ENCODE assay signal across 24 mouse cellular contexts in the genomic region with DNA sequence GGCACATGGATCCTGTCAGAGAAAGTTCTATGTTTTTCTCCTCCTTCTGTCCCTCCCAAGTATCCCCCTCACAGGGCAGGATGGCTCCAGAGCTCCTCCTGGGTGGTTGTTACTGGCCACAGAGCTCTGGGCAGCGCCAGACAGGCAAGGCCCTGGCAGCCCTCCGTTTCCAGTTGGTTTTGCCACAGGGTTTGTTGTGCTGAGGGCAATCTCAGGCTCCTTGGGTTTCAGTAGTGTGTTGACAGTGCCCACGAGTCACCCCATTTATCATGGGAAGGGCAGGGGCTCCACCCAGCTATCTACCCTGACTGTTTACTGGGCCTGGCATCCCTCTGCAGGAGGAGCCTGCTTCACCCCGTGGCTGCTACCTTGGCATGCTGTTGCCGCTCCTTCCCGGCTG.
A peak's percentile ranks its signal among the peaks of the same experiment; 100 is the strongest.
DNase-seq lines count a peak whose midpoint lies in the region; ATAC-seq lines count a peak whose summit lies in the region.
"Had no signal": no experiment of that assay in that cellular context is flagged by ENCODE, and none has a peak within 500 bp of the region (broad histone marks: within the 10 kb centered on the region; RNA-seq: fewer than 3 reads in every experiment).

No protein-coding gene starts in this region.

- 80% methylated on average over 6 of the region's 6 CpGs for WGBS in hindbrain, embryonic 10.5 days
- WGBS in hindbrain, embryonic 11.5 days = 84% methylated on average over 6 of the region's 6 CpGs
- WGBS in midbrain, embryonic 10.5 days = 80% methylated on average over 6 of the region's 6 CpGs
- WGBS in midbrain, embryonic 15.5 days = 90% methylated on average over 6 of the region's 6 CpGs
- WGBS in embryonic facial prominence, embryonic 10.5 days = 82% methylated on average over 6 of the region's 6 CpGs
- 84% methylated on average over 6 of the region's 6 CpGs for WGBS in limb, embryonic 10.5 days

- ATAC-seq in hindbrain, embryonic 11.5 days (ENCODE audit: low FRiP score) = no peak
- no peak for ATAC-seq in midbrain, embryonic 15.5 days (replicated peaks)
- no peak for ATAC-seq in frontal cortex, adult (ENCODE audit: low TSS enrichment)
- ATAC-seq: activated CD4-positive, CD25-positive, alpha-beta regulatory T cell, adult 4 months; forebrain, embryonic 14.5 days; forebrain, embryonic 16.5 days; Patski had no signal

- H3K27ac ChIP-seq in hindbrain, embryonic 10.5 days = 0 out of 2 replicates have a peak overlapping the region, but pooled peaks have one; percentile 4
- no peak overlapping the region for H3K27ac ChIP-seq in hindbrain, embryonic 11.5 days (ENCODE audit: low read depth, low read length)
- peak overlapping the region; percentile 42; the same call in 1 of the 2 replicates for H3K27ac ChIP-seq in midbrain, embryonic 10.5 days (replicated peaks)
- H3K27ac ChIP-seq in midbrain, embryonic 15.5 days = no peak overlapping the region
- peak overlapping the region; percentile 15; the same call in 1 of the 2 replicates for H3K27ac ChIP-seq in embryonic facial prominence, embryonic 10.5 days (replicated peaks)
- H3K27ac ChIP-seq in limb, embryonic 10.5 days = peak overlapping the region; percentile 81; the same call in 1 of the 2 replicates
- H3K27ac ChIP-seq: embryonic facial prominence, embryonic 12.5 days; forebrain, embryonic 10.5 days; forebrain, embryonic 12.5 days had no signal

- no peaks in the 10 kb centered on the region for H3K9me3 ChIP-seq in hindbrain, embryonic 10.5 days
- no peaks in the 10 kb centered on the region for H3K9me3 ChIP-seq in hindbrain, embryonic 11.5 days (ENCODE audit: control insufficient read depth, low read length)
- no peaks in the 10 kb centered on the region for H3K9me3 ChIP-seq in midbrain, embryonic 10.5 days (replicated peaks)
- no peaks in the 10 kb centered on the region; the same call in 1 of the 2 replicates for H3K9me3 ChIP-seq in midbrain, embryonic 15.5 days
- H3K9me3 ChIP-seq in embryonic facial prominence, embryonic 10.5 days = no peaks in the 10 kb centered on the region
- no peaks in the 10 kb centered on the region for H3K9me3 ChIP-seq in limb, embryonic 10.5 days (replicated peaks)
- H3K9me3 ChIP-seq: embryonic facial prominence, embryonic 12.5 days; forebrain, embryonic 10.5 days; forebrain, embryonic 12.5 days had no signal

- no peak overlapping the region for H3K4me2 ChIP-seq in hindbrain, embryonic 11.5 days (replicated peaks; ENCODE audit: low read depth, low read length)
- no peak overlapping the region for H3K4me2 ChIP-seq in midbrain, embryonic 15.5 days
- H3K4me2 ChIP-seq: embryonic facial prominence, embryonic 12.5 days; forebrain, embryonic 12.5 days had no signal

- no peaks in the 10 kb centered on the region for H3K27me3 ChIP-seq in hindbrain, embryonic 10.5 days (ENCODE audit: insufficient read depth, poor library complexity, severe bottlenecking)
- H3K27me3 ChIP-seq in hindbrain, embryonic 11.5 days (ENCODE audit: control insufficient read depth, insufficient read depth, low read length) = no peaks in the 10 kb centered on the region
- no peaks in the 10 kb centered on the region for H3K27me3 ChIP-seq in midbrain, embryonic 10.5 days (ENCODE audit: low read depth, poor library complexity, severe bottlenecking)
- H3K27me3 ChIP-seq in midbrain, embryonic 15.5 days (replicated peaks) = no peaks in the 10 kb centered on the region
- no peaks in the 10 kb centered on the region for H3K27me3 ChIP-seq in embryonic facial prominence, embryonic 10.5 days (replicated peaks; ENCODE audit: low read depth, poor library complexity, severe bottlenecking)
- H3K27me3 ChIP-seq in limb, embryonic 10.5 days (ENCODE audit: low read depth, poor library complexity, severe bottlenecking) = no peaks in the 10 kb centered on the region
- H3K27me3 ChIP-seq: embryonic facial prominence, embryonic 12.5 days had no signal

- no peaks in the 10 kb centered on the region for H3K36me3 ChIP-seq in hindbrain, embryonic 10.5 days
- H3K36me3 ChIP-seq in hindbrain, embryonic 11.5 days (ENCODE audit: control insufficient read depth, insufficient read depth, low read length) = no peaks in the 10 kb centered on the region
- no peaks in the 10 kb centered on the region for H3K36me3 ChIP-seq in midbrain, embryonic 10.5 days
- no peaks in the 10 kb centered on the region for H3K36me3 ChIP-seq in midbrain, embryonic 15.5 days (replicated peaks)
- no peaks in the 10 kb centered on the region for H3K36me3 ChIP-seq in embryonic facial prominence, embryonic 10.5 days (replicated peaks)
- H3K36me3 ChIP-seq in limb, embryonic 10.5 days = no peaks in the 10 kb centered on the region
- H3K36me3 ChIP-seq: embryonic facial prominence, embryonic 12.5 days; forebrain, embryonic 10.5 days; forebrain, embryonic 12.5 days had no signal

- H3K4me3 ChIP-seq in hindbrain, embryonic 10.5 days = no peak overlapping the region
- no peak overlapping the region for H3K4me3 ChIP-seq in hindbrain, embryonic 11.5 days (ENCODE audit: low read depth, low read length)
- no peak overlapping the region for H3K4me3 ChIP-seq in midbrain, embryonic 10.5 days
- no peak overlapping the region for H3K4me3 ChIP-seq in midbrain, embryonic 15.5 days
- H3K4me3 ChIP-seq in embryonic facial prominence, embryonic 10.5 days = no peak overlapping the region
- no peak overlapping the region for H3K4me3 ChIP-seq in limb, embryonic 10.5 days
- H3K4me3 ChIP-seq: embryonic facial prominence, embryonic 12.5 days; forebrain, embryonic 10.5 days; forebrain, embryonic 12.5 days had no signal

- DNase-seq in hindbrain, embryonic 10.5 days (ENCODE audit: low spot score) = no peak
- no peak for DNase-seq in hindbrain, embryonic 11.5 days (ENCODE audit: low spot score)
- DNase-seq in midbrain, embryonic 10.5 days (ENCODE audit: low spot score) = no peak
- no peak for DNase-seq in embryonic facial prominence, embryonic 10.5 days (ENCODE audit: low spot score)
- no peak for DNase-seq in limb, embryonic 10.5 days (ENCODE audit: low spot score)
- no peak for DNase-seq in right cerebral cortex, adult 2 months (ENCODE audit: low spot score in 2 of 2)
- DNase-seq: adrenal gland, adult 8-10 months; adrenal gland, postnatal 14 days; adrenal gland, postnatal 36 days; cerebellum, adult 18-20 months; cerebellum, adult 8-10 months; cerebellum, adult 9-11 months; cerebellum, postnatal 14 days; cerebellum, postnatal 36 days; embryo, embryonic 11 days had no signal

- no peak overlapping the region for H3K9ac ChIP-seq in hindbrain, embryonic 11.5 days (ENCODE audit: low read depth, low read length)
- H3K9ac ChIP-seq in midbrain, embryonic 15.5 days = no peak overlapping the region
- H3K9ac ChIP-seq: embryonic facial prominence, embryonic 12.5 days; forebrain, embryonic 12.5 days had no signal

- peaks cover 19% of the 10 kb centered on the region for H3K4me1 ChIP-seq in hindbrain, embryonic 10.5 days (replicated peaks)
- H3K4me1 ChIP-seq in hindbrain, embryonic 11.5 days (replicated peaks; ENCODE audit: control insufficient read depth, insufficient read depth, low read length) = no peaks in the 10 kb centered on the region
- peaks cover 5% of the 10 kb centered on the region; the same call in 1 of the 2 replicates for H3K4me1 ChIP-seq in midbrain, embryonic 10.5 days
- no peaks in the 10 kb centered on the region for H3K4me1 ChIP-seq in midbrain, embryonic 15.5 days
- H3K4me1 ChIP-seq in embryonic facial prominence, embryonic 10.5 days = peaks cover 16% of the 10 kb centered on the region
- peaks cover 46% of the 10 kb centered on the region for H3K4me1 ChIP-seq in limb, embryonic 10.5 days
- H3K4me1 ChIP-seq: embryonic facial prominence, embryonic 12.5 days had no signal

Comparison
In these comparisons a context has a peak if more than half of its experiments do, and no peak if none do; other contexts are left out.
1. H3K27ac ChIP-seq: peak in hindbrain, embryonic 10.5 days (single experiment), midbrain, embryonic 10.5 days (single experiment), embryonic facial prominence, embryonic 10.5 days (single experiment) and limb, embryonic 10.5 days (single experiment); none in hindbrain, embryonic 11.5 days (single experiment) and midbrain, embryonic 15.5 days (single experiment).